Mouse (Mus musculus): ENCODE measurements around the gene Jsrp1. TPM values are rescaled to one million over a fixed set of nuclear protein-coding genes. Genes with fewer than 3 reads are reported as not detected.

Jsrp1 gene
- total and polyA plus RNA-seq, 2 experiments from 2014 or later = 1.4 TPM; not detected in 1

- ATAC-seq (no peak), DNase-seq (ENCODE audit: low spot score) (no peak)
- H3K9ac ChIP-seq (replicated peaks; ENCODE audit: low read length) = no peak overlapping the region
- H3K4me2 ChIP-seq (ENCODE audit: low read depth, low read length) = no peak overlapping the region
- H3K4me3 ChIP-seq (ENCODE audit: low read length) = no peak overlapping the region
- peaks cover 5% of the 10 kb centered on the region; the same call in 1 of the 2 replicates for H3K4me1 ChIP-seq (ENCODE audit: insufficient read depth, low read length)
- peaks cover 30% of the 10 kb centered on the region for H3K36me3 ChIP-seq (ENCODE audit: insufficient read depth, low read length)
- H3K27me3 ChIP-seq (ENCODE audit: insufficient read depth, low read length) = no peaks in the 10 kb centered on the region
- WGBS = 91% methylated on average over 2 of the region's 2 CpGs
- no peak for TF ChIP-seq CTCF (IDR thresholded peaks at IDR 0.05; ENCODE audit: low read depth)
- no peaks in the 10 kb centered on the region for H3K9me3 ChIP-seq (ENCODE audit: low read length)
- H3K27ac ChIP-seq = no peak overlapping the region
Measured at GRCm38 (mm10) chr10:80763502-80763901, 49.8 kb downstream of the Jsrp1 start.

GRCm38 (mm10) chr10:80761821-80762220 lies 51.5 kb downstream of the Jsrp1 start:
- no peak overlapping the region for H3K4me3 ChIP-seq (ENCODE audit: low read length)
- no peak for DNase-seq (ENCODE audit: low spot score)
- H3K9ac ChIP-seq (replicated peaks; ENCODE audit: low read length) = no peak overlapping the region
- H3K27ac ChIP-seq = no peak overlapping the region
- WGBS = 46% methylated on average over 3 of the region's 3 CpGs
- no peaks in the 10 kb centered on the region for H3K27me3 ChIP-seq (ENCODE audit: insufficient read depth, low read length)
- peaks cover 20% of the 10 kb centered on the region for H3K4me1 ChIP-seq (ENCODE audit: insufficient read depth, low read length)
- peaks cover 19% of the 10 kb centered on the region; the same call in 1 of the 2 replicates for H3K36me3 ChIP-seq (ENCODE audit: insufficient read depth, low read length)
- H3K9me3 ChIP-seq (ENCODE audit: low read length) = no peaks in the 10 kb centered on the region
- no peak for TF ChIP-seq CTCF (IDR thresholded peaks at IDR 0.05; ENCODE audit: low read depth)
- H3K4me2 ChIP-seq (ENCODE audit: low read depth, low read length) = no peak overlapping the region
- no peak for ATAC-seq

- DNase-seq (ENCODE audit: low spot score) = no peak
- no peak for TF ChIP-seq CTCF (IDR thresholded peaks at IDR 0.05; ENCODE audit: low read depth)
- peaks cover 28% of the 10 kb centered on the region for H3K4me1 ChIP-seq (ENCODE audit: insufficient read depth, low read length)
- ATAC-seq = no peak
- H3K27me3 ChIP-seq (ENCODE audit: insufficient read depth, low read length) = no peaks in the 10 kb centered on the region
- H3K9ac ChIP-seq (replicated peaks; ENCODE audit: low read length) = no peak overlapping the region
- H3K4me3 ChIP-seq (ENCODE audit: low read length) = no peak overlapping the region
- peaks cover 9% of the 10 kb centered on the region; the same call in 1 of the 2 replicates for H3K36me3 ChIP-seq (ENCODE audit: insufficient read depth, low read length)
- H3K27ac ChIP-seq = no peak overlapping the region
- WGBS = 87% methylated on average over 4 of the region's 4 CpGs
- H3K4me2 ChIP-seq (ENCODE audit: low read depth, low read length) = no peak overlapping the region
- H3K9me3 ChIP-seq (ENCODE audit: low read length) = no peaks in the 10 kb centered on the region
Measured at GRCm38 (mm10) chr10:80760596-80761524, 52.4 kb downstream of the Jsrp1 start.

- peaks cover 28% of the 10 kb centered on the region for H3K4me1 ChIP-seq (ENCODE audit: insufficient read depth, low read length)
- TF ChIP-seq CTCF (IDR thresholded peaks at IDR 0.05; ENCODE audit: low read depth) = no peak
- 88% methylated on average over 7 of the region's 7 CpGs for WGBS
Measured at GRCm38 (mm10) chr10:80758651-80759050, 54.6 kb downstream of the Jsrp1 start.

More at GRCm38 (mm10) chr10:80758651-80759050, 54.6 kb downstream of the Jsrp1 start:
- ATAC-seq (no peak), DNase-seq (ENCODE audit: low spot score) (no peak)
- Histone ChIP-seq H3K9ac (replicated peaks; ENCODE audit: low read length) (no peak overlapping the region), H3K36me3 (ENCODE audit: insufficient read depth, low read length) (no peaks in the 10 kb centered on the region), H3K27me3 (ENCODE audit: insufficient read depth, low read length) (no peaks in the 10 kb centered on the region), H3K27ac (no peak overlapping the region), H3K4me2 (ENCODE audit: low read depth, low read length) (no peak overlapping the region), H3K9me3 (ENCODE audit: low read length) (no peaks in the 10 kb centered on the region), H3K4me3 (ENCODE audit: low read length) (no peak overlapping the region)

MicroRNAs within 50 kb of the gene (microRNA counts, 519-probe panel; counts per million panel counts)
- not detected for microRNA mmu-miR-1982

Small RNA genes within 50 kb of the gene (microRNA-seq; reads per million reads assigned to microRNA genes)
- 1.4 to 11.3 reads per million in 2 experiments for gene Mir1982

Other genes with a start within 250 kb of the Jsrp1 start
- 16.6 and 17.0 TPM in 2 replicates for gene Klf16, start 236.2 kb downstream of the Jsrp1 start, total RNA-seq (2014; rRNA removed)
- 8.2 and 8.6 TPM in 2 replicates for gene Klf16, start 236.2 kb downstream of the Jsrp1 start, polyA plus RNA-seq (2015; fragmentation: Nextera tagmentation; extraction: Ambion mirVana)
- 389 and 721 TPM in 2 replicates for gene Abhd17a, start 223.2 kb downstream of the Jsrp1 start, total RNA-seq (2014; rRNA removed)
- gene Abhd17a, start 223.2 kb downstream of the Jsrp1 start, polyA plus RNA-seq (2015; fragmentation: Nextera tagmentation; extraction: Ambion mirVana) = 159 and 171 TPM in 2 replicates
- gene Scamp4, start 210.6 kb downstream of the Jsrp1 start, total RNA-seq (2014; rRNA removed) = 39.5 and 43.2 TPM in 2 replicates
- 68.3 and 69.1 TPM in 2 replicates for gene Scamp4, start 210.6 kb downstream of the Jsrp1 start, polyA plus RNA-seq (2015; fragmentation: Nextera tagmentation; extraction: Ambion mirVana)
- gene Adat3, start 210.6 kb downstream of the Jsrp1 start, total RNA-seq (2014; rRNA removed) = 7.3 and 11.4 TPM in 2 replicates
- 3.6 and 4.0 TPM in 2 replicates for gene Adat3, start 210.6 kb downstream of the Jsrp1 start, polyA plus RNA-seq (2015; fragmentation: Nextera tagmentation; extraction: Ambion mirVana)
- gene Gm49322, start 207.5 kb downstream of the Jsrp1 start, total RNA-seq (2014; rRNA removed) = 0.54 and 2.2 TPM in 2 replicates
- 1.1 TPM in 2 replicates for gene Gm49322, start 207.5 kb downstream of the Jsrp1 start, polyA plus RNA-seq (2015; fragmentation: Nextera tagmentation; extraction: Ambion mirVana)
- 128 and 156 TPM in 2 replicates for gene Csnk1g2, start 190.7 kb downstream of the Jsrp1 start, total RNA-seq (2014; rRNA removed)
- gene Csnk1g2, start 190.7 kb downstream of the Jsrp1 start, polyA plus RNA-seq (2015; fragmentation: Nextera tagmentation; extraction: Ambion mirVana) = 94.3 and 95.5 TPM in 2 replicates
- gene Btbd2, start 156.4 kb downstream of the Jsrp1 start, total RNA-seq (2014; rRNA removed) = 209 and 213 TPM in 2 replicates
- gene Btbd2, start 156.4 kb downstream of the Jsrp1 start, polyA plus RNA-seq (2015; fragmentation: Nextera tagmentation; extraction: Ambion mirVana) = 81.9 and 82.8 TPM in 2 replicates
- gene Mknk2, start 135.4 kb downstream of the Jsrp1 start, total RNA-seq (2014; rRNA removed) = 84.5 and 95.4 TPM in 2 replicates
- 38.2 and 40.5 TPM in 2 replicates for gene Mknk2, start 135.4 kb downstream of the Jsrp1 start, polyA plus RNA-seq (2015; fragmentation: Nextera tagmentation; extraction: Ambion mirVana)
- 68.3 and 76.4 TPM in 2 replicates for gene Mob3a, start 111.5 kb downstream of the Jsrp1 start, total RNA-seq (2014; rRNA removed)
- gene Mob3a, start 111.5 kb downstream of the Jsrp1 start, polyA plus RNA-seq (2015; fragmentation: Nextera tagmentation; extraction: Ambion mirVana) = 37.2 and 38.8 TPM in 2 replicates
- gene Izumo4, start 111.3 kb downstream of the Jsrp1 start, total RNA-seq (2014; rRNA removed) = 31.1 and 31.6 TPM in 2 replicates
- 46.7 and 52.2 TPM in 2 replicates for gene Izumo4, start 111.3 kb downstream of the Jsrp1 start, polyA plus RNA-seq (2015; fragmentation: Nextera tagmentation; extraction: Ambion mirVana)
- 195 and 201 TPM in 2 replicates for gene Ap3d1, start 71.2 kb downstream of the Jsrp1 start, total RNA-seq (2014; rRNA removed)
- 99.2 and 99.7 TPM in 2 replicates for gene Ap3d1, start 71.2 kb downstream of the Jsrp1 start, polyA plus RNA-seq (2015; fragmentation: Nextera tagmentation; extraction: Ambion mirVana)
- 27.2 and 27.7 TPM in 2 replicates for gene Dot1l, start 58.3 kb downstream of the Jsrp1 start, total RNA-seq (2014; rRNA removed)
- gene Dot1l, start 58.3 kb downstream of the Jsrp1 start, polyA plus RNA-seq (2015; fragmentation: Nextera tagmentation; extraction: Ambion mirVana) = 10.3 and 12.6 TPM in 2 replicates
- gene Sf3a2, start 15.3 kb downstream of the Jsrp1 start, total RNA-seq (2014; rRNA removed) = 14.2 and 22.0 TPM in 2 replicates
- gene Sf3a2, start 15.3 kb downstream of the Jsrp1 start, polyA plus RNA-seq (2015; fragmentation: Nextera tagmentation; extraction: Ambion mirVana) = 48.7 and 53.2 TPM in 2 replicates
- 74.4 and 82.3 TPM in 2 replicates for gene Plekhj1, start 14.9 kb downstream of the Jsrp1 start, total RNA-seq (2014; rRNA removed)
- gene Plekhj1, start 14.9 kb downstream of the Jsrp1 start, polyA plus RNA-seq (2015; fragmentation: Nextera tagmentation; extraction: Ambion mirVana) = 99.4 and 103 TPM in 2 replicates
- 0.47 and 2.6 TPM in 2 replicates for gene Amh, start 8.3 kb downstream of the Jsrp1 start, total RNA-seq (2014; rRNA removed)
- gene Amh, start 8.3 kb downstream of the Jsrp1 start, polyA plus RNA-seq (2015; fragmentation: Nextera tagmentation; extraction: Ambion mirVana) = 0.24 TPM in 1 of 2 replicates, not detected in the other
- gene Oaz1, start 13.2 kb upstream of the Jsrp1 start, total RNA-seq (2014; rRNA removed) = 1,128 and 1,180 TPM in 2 replicates
- gene Oaz1, start 13.2 kb upstream of the Jsrp1 start, polyA plus RNA-seq (2015; fragmentation: Nextera tagmentation; extraction: Ambion mirVana) = 1,097 and 1,185 TPM in 2 replicates
- 66.9 and 70.3 TPM in 2 replicates for gene Lingo3, start 30.5 kb upstream of the Jsrp1 start, total RNA-seq (2014; rRNA removed)
- 26.6 and 28.0 TPM in 2 replicates for gene Lingo3, start 30.5 kb upstream of the Jsrp1 start, polyA plus RNA-seq (2015; fragmentation: Nextera tagmentation; extraction: Ambion mirVana)
- gene Lsm7, start 41.7 kb upstream of the Jsrp1 start, total RNA-seq (2014; rRNA removed) = 165 and 189 TPM in 2 replicates
- 279 and 295 TPM in 2 replicates for gene Lsm7, start 41.7 kb upstream of the Jsrp1 start, polyA plus RNA-seq (2015; fragmentation: Nextera tagmentation; extraction: Ambion mirVana)
- 161 and 174 TPM in 2 replicates for gene Sppl2b, start 41.8 kb upstream of the Jsrp1 start, total RNA-seq (2014; rRNA removed)
- gene Sppl2b, start 41.8 kb upstream of the Jsrp1 start, polyA plus RNA-seq (2015; fragmentation: Nextera tagmentation; extraction: Ambion mirVana) = 76.0 and 76.2 TPM in 2 replicates
- gene Tmprss9, start 58.4 kb upstream of the Jsrp1 start, total RNA-seq (2014; rRNA removed) = 0.04 and 0.10 TPM in 2 replicates
- 0.14 and 0.26 TPM in 2 replicates for gene Tmprss9, start 58.4 kb upstream of the Jsrp1 start, polyA plus RNA-seq (2015; fragmentation: Nextera tagmentation; extraction: Ambion mirVana)
- gene Timm13, start 87.5 kb upstream of the Jsrp1 start, total RNA-seq (2014; rRNA removed) = 150 and 155 TPM in 2 replicates
- gene Timm13, start 87.5 kb upstream of the Jsrp1 start, polyA plus RNA-seq (2015; fragmentation: Nextera tagmentation; extraction: Ambion mirVana) = 366 and 369 TPM in 2 replicates
- 42.3 and 43.2 TPM in 2 replicates for gene Lmnb2, start 104.7 kb upstream of the Jsrp1 start, total RNA-seq (2014; rRNA removed)
- gene Lmnb2, start 104.7 kb upstream of the Jsrp1 start, polyA plus RNA-seq (2015; fragmentation: Nextera tagmentation; extraction: Ambion mirVana) = 24.8 and 25.6 TPM in 2 replicates
- 4.4 and 8.2 TPM in 2 replicates for gene Gadd45b, start 116.6 kb upstream of the Jsrp1 start, total RNA-seq (2014; rRNA removed)
- gene Gadd45b, start 116.6 kb upstream of the Jsrp1 start, polyA plus RNA-seq (2015; fragmentation: Nextera tagmentation; extraction: Ambion mirVana) = 7.5 and 8.6 TPM in 2 replicates
- 26.2 and 27.2 TPM in 2 replicates for gene Gng7, start 201.4 kb upstream of the Jsrp1 start, total RNA-seq (2014; rRNA removed)
- gene Gng7, start 201.4 kb upstream of the Jsrp1 start, polyA plus RNA-seq (2015; fragmentation: Nextera tagmentation; extraction: Ambion mirVana) = 18.9 and 22.1 TPM in 2 replicates
- 82.0 and 106 TPM in 2 replicates for gene Diras1, start 212.2 kb upstream of the Jsrp1 start, total RNA-seq (2014; rRNA removed)
- gene Diras1, start 212.2 kb upstream of the Jsrp1 start, polyA plus RNA-seq (2015; fragmentation: Nextera tagmentation; extraction: Ambion mirVana) = 69.0 and 78.7 TPM in 2 replicates
- 118 and 126 TPM in 2 replicates for gene Slc39a3, start 223.9 kb upstream of the Jsrp1 start, total RNA-seq (2014; rRNA removed)
- 40.6 and 41.9 TPM in 2 replicates for gene Slc39a3, start 223.9 kb upstream of the Jsrp1 start, polyA plus RNA-seq (2015; fragmentation: Nextera tagmentation; extraction: Ambion mirVana)
- gene Sgta, start 246.7 kb upstream of the Jsrp1 start, total RNA-seq (2014; rRNA removed) = 264 and 279 TPM in 2 replicates
- 275 and 290 TPM in 2 replicates for gene Sgta, start 246.7 kb upstream of the Jsrp1 start, polyA plus RNA-seq (2015; fragmentation: Nextera tagmentation; extraction: Ambion mirVana)